Mouse (Mus musculus) erythroblast, adult 5-6 weeks (primary cell): ENCODE data around the gene 2200002D01Rik. TPM values are rescaled to one million over a fixed set of nuclear protein-coding genes. Genes with fewer than 3 reads are reported as not detected.

Experiments used
- ATAC-seq: replicated peaks from 2 replicates; pipeline ENCODE4 v1.8.0; 2016; ENCODE audit warnings: moderate number of reproducible peaks, mild to moderate bottlenecking, moderate TSS enrichment, inconsistent platforms; ENCODE audit not compliant: poor library complexity, low FRiP score, severe bottlenecking
- total RNA-seq, 2 experiments: library from RNA; stranded (forward) in 1 of 2; stranded (reverse) in 1 of 2; fragments of 150-400 nt in 1 of 2; fragments of 200-764, 138-1000 nt in 1 of 2; gene quantifications; 2 replicates each; pipeline versions ENCODE4 v1.2.3 to v1.2.4; 2015 to 2017; ENCODE audit warnings: low replicate concordance in 2 of 2

Gene 2200002D01Rik
- total RNA-seq, 2 experiments from 2014 or later: not detected

DNA sequence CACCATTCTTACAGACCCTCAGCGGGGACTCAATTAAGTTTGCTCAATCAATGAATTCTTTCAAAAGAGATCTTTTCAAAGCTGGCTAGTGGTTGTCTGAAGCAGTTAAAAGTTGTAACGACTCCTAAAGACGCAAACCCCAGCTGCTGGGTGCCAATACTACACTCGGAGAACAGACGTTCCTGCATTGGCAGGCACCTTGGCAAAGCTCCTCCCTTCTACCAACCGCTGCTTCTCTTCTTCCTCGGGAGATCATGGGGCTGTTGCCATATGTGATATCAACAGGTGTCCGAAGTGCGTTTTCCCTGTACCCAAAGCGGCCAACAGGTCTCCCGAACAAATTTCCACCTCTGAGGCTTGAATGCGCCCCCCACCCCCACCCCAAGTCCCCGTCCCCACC is 32.5 kb upstream of the 2200002D01Rik start:
- no peak for ATAC-seq

DNA sequence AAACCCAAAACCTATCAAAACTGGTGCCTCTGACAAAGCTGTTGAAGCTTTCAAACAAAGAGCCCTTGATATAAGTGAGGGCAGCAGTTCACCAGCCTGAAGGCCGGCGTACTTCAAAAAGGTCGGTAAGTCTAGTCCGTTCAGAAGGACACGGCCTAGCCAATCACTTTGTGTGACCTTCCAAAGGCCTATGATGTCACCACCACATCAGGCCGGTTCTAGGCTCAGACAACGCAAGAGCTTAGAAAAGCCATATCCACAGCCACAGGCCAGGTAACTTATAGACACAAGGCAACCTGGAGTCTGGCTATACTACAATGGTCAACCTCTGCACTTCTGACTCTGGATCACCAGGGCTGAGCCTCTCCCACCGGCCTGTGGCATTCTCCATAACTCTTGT is 31.7 kb upstream of the 2200002D01Rik start:
- ATAC-seq: no peak

DNA sequence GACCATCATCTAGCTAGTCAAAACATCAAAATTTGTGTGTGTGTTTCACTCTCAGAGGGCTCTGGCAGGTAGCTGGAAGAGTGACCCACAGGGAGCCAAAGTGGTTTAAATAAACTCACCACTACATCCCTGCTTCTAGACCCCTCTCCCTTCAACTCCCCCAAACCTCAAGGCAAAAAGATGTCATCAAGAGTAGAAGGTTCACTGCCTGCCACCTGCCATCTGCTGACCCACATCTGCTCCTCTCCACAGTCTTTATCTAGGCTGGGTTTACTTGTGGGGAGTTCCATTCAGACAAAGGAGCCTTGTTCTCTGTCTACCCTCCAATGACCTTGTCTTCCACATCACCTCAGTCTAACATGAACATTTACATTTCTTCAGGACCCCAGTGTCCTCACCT is 31.0 kb upstream of the 2200002D01Rik start:
- no peak for ATAC-seq

DNA sequence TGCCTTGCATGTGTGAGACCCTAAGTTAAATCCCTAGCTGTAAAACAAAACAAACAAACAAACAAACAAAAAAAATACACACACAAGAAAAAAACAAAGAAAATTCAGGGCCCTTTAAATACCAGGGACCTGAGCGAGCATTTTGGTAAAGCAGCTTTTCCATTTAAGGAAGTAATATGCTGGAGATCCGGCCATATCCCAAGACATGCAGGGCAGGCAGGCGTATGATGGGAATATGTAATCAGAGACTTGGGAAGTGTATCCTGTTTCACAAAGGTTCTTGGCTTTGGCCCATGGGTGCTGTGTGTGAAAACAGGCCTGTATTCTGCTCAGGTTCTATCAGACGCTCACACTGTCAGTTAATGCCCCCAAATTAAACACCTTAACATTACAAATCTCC is 29.2 kb upstream of the 2200002D01Rik start:
- no peak for ATAC-seq

DNA sequence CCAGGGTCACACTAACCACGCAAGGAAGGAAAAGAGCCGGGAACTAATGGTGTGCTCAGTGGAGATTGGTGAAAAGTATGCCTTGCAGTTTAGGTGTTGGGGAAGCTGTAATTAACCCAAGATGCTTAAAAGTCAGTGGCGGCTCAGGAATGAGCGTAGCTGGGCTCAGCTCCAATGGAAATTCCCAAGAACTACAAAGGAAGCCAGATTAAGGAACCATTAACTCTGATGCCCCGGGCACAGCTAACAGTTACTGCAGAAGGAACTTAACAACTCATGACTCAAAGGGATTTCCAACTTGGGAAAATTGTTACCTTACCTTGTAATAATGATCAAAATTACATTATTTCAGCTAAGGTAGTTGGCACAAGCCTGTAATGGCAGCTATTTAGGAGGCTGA is 28.4 kb upstream of the 2200002D01Rik start:
- ATAC-seq: no peak

DNA sequence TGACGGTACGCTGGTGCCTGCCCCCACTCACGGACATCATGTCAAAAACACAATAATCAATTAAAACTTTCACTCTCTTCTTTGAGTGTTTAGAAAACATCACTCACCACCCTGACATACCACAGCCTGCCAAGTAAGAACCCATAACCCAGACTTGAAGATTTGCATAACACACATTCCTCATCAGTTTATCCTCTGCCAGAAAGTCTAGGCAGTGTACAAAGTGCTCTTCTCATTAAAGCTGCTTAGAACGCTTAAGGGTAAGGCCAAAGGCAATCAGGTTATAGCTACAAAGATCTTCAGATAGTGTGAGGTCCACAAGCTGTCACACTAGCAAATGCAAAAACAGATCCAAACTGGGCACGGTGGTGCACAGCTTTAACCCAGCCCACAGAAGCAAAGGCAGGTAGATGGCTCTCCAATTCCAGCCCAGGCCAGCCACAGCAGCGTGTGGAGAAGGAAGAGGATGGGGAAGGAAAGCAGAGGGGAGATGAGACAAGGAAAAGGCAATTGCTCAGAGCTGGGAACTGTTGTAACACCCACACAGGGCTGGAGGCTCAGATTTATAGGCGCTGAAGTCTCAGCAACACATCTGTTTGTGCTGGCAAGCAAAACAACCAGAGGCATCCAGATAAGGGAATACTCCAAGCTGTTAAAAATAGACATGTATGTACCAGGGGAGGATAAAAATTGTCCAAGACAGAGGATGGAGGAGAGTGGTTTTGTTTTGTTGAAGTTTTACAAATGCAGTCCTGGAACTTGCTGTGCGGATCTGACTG is 23.6 kb upstream of the 2200002D01Rik start:
- no peak for ATAC-seq

DNA sequence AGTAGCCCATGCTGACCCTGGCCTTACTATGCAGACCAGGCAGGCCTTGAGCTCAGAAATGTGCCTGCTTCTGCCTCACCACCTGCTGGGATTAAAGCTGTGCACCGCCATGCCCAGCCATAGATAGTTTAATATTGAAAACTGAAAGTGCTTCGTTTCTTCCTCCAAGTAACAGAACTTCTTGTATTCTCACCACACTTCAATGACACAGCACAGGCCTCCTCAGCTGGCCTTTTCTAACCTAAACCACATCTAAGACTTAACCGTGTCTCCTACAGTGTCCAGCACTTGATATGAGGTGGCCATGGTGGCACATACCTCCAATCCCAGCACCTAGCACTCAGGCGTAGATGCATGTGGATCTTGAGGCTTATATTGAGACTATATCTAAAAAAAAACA is 22.2 kb upstream of the 2200002D01Rik start:
- no peak for ATAC-seq

DNA sequence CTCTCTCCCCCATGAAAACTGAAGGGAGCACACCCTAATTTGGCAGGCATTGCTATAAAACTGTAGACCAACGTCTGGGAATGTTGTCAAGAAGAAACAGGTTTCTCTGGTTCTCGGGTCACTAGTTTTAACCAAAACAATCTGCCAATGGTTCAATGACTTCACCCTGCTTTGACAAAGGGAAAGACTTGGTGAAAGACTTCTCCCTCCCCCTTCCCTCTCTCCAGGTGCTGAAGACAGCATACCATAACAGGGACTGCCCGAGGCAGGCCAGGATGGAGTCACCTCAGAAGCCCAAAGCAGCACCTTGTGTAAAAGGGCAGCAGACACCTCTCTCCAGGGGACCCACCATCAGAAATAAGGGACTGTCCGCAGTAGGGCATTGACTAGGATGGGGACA is 18.7 kb upstream of the 2200002D01Rik start:
- no peak for ATAC-seq

DNA sequence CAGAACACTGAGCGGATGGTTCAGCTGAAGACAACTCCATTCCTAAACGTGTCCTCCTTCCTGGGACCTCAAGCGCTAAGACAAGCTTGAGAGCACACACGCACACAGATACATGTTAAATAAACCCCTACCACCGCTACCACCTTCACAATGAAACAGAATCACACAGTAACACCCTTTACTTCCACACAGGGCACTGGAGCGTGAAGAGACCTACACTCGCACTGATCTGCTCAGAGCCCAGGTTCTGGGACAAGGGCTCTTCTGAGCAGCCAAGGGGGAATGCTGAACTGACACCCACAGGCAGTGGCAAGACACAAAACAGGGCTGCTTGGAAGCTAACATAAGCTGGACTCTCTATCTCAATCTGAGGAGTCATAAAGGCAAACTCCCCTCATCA is 17.4 kb upstream of the 2200002D01Rik start:
- no peak for ATAC-seq

DNA sequence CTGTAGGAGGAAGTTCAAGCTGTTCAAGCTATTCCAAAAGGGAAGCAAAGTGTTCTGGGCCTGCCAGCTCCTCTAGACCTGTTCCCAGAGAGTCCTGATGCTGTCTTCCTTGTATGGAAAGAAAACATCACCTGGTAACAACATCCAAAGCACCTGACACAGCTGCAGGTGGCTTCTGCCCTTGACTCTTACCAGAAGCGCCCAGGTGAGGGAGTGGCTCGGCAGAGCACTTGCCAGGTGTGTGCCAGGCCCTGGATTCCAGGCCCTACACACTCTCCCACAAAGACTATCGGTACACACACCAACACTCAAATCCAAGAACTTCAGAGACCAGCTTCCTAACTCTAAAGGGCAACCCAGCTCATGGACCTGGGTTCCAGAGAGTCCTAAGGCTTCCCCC is 15.6 kb upstream of the 2200002D01Rik start:
- no peak for ATAC-seq

DNA sequence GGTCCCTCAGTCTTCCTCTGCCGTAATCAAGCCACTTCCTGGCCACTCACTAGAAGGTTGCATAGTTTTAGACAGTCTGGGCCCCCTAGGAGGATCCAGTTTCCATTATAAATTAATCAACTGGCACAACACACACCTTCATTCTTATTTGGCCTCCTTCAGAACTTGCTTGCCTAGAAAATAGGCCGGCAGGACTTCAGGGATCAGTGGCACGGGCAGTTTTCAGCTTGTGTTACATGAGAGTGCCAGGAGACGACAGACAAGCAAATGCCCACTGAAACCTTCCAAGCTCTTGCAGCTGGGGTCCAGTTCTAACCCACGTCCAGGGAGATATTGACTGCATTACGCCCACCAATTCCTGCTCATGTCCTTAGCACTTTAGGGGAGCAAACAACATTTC is 13.9 kb upstream of the 2200002D01Rik start:
- ATAC-seq: no peak

DNA sequence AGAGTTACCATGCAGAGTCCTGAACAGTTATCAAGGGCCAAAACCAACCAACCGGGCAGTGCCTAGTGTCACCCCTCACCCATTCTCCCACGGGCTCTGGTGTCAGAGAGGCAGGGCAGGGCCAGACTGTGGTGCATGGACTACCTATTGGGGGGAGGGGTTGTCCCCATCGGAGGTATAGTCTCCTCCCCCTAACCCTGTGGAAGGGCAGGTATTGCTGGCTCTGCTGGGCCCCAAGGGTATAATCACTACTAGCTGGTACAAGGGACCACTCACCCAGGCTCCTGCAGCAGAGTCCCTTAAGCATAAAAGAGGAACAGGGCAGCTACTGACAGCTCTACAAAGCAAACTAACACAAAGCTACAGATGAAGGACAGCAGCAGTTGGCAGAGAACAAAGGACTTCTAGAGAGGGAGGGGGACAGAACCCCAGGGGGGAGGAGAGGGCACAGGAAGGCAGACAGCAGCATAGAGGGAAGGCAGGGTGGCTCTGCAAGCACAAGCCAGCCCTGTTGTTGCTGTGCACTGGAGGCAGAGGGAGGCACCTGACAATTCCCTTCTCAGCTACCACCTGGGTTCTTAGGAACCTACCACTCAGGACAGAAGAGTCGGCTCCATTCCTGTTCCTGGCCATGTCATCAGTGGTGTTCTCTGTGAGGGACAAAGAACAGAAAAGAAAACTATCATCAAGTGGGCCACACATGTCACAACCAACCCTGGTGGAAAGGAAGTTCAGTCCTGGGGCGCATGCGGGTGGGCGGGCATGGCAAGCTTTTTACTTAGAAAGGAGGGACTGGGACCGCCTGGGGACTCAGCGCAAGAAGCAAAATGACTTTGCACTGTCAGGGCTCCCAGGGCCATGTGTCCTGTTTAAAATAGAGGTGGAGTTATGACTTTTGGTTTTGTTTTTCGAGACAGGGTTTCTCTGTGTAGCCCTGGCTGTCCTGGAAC is 11.8 kb upstream of the 2200002D01Rik start:
- ATAC-seq: no peak

DNA sequence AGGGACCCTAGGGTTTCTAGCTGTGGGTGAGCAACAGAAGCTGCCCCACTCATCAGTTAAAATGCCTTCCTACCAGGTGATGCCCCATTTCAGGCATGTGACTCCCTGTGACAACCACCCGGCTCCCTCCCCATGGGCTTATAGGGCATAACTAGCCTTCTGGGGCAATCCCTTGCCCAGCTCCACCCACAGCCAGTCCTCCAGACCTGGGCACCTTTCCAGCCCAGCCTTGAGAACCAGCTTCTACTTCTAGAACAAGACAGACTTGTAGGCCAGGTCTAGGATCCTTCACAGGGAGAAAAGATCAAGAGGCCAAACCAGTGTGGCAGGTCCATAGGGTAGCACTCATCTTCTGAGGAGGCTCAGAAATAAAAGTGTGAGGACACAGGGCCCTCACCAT is 9.1 kb upstream of the 2200002D01Rik start:
- no peak for ATAC-seq

DNA sequence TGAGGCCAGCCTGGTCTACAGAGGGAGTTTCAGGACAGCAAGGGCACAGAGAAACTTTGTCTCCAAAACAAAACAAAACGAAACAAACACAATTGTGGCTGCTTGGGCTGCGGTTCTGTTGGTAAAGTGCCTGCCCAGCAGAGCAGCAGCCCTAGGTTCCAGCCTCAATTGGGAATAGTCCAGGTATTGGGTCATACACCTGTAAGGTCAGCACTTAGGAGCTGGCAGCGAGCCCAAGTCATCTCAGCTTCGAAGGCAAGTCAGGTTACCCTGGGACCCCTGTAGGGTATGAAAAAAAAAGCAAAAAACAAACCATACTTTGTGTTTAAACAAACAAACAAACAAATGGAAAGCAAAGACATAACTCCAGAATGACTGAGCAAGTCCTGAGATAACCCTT is 7.6 kb upstream of the 2200002D01Rik start:
- ATAC-seq: no peak

DNA sequence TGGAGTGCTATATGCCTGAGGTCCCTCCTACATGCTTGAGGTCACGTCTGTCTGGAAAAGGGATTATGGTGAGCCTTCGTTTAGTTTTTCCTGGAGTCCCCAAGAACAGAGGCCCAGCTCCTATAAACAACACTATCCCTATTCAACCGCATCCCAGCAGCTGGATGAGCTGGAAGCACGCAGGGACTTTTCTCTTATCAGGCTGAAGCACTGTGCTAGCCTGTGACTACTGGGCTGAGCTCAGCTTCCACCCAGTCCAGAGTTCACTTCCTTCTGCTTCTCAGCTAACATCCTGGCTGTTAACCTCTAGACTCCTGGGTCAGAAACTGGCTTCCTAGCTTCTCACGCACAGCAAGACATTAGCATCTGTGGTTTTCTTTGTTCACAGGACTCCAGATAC is 5.6 kb upstream of the 2200002D01Rik start:
- ATAC-seq: no peak

DNA sequence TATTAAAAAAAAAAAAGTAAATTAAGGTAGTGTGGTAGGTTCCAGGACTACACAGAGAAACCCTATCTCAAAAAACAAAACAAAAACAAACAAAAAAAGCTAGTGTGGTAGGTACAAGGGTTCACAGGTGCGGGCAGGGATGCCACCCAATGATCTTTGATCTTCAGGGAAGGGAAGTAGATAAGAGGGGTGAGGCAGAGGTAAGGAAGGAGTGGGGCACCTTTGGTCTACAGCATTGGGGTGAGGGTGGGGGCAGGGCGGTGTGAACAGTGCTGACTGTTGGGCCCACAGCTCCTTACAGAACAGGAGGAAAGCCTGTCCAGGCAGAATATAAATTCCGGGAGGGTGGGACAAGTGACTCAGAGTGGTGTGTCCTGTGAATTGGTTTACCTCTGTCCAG is 2.9 kb upstream of the 2200002D01Rik start:
- no peak for ATAC-seq

DNA sequence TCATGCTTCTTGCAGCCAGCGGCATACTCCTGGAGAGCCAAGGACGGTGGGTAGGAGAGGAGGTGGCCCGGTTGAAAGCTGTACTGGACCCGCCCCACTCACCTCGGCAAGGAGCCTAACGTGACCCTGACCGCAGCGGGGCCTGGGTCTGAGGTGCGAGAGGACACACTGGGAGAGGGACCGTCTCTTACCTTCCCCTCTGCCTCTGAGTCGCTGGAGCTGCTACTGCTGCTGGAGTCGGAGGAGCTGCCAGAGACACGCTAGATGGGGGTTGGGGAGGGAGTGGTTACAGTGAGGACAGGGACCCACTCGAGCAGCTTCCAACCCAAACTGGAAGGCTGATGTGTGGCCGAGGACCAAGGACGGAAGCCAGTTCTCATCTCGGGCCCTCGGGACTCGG is 560 bp downstream of the 2200002D01Rik start:
- peak; percentile 55 for ATAC-seq

DNA sequence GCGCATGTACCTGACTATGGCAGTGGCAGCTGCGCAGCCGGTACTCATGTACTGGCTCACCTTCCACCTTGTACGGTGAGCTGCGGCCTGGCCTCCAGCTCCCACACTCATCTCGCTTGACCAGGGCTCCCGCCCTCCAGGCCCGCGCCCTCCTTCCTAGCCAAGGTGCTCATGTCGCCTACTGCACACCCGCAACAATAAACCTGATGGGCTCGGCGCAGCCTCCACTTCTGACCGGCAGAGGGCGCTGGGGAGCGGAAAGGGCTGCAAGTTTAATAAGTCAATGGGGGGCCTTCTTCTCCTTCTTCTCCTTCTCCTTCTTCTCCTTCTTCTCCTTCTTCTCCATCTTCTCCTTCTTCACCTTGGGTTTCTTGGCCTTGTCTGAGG is 959 bp downstream of the 2200002D01Rik start:
- peak; percentile 65 for ATAC-seq

DNA sequence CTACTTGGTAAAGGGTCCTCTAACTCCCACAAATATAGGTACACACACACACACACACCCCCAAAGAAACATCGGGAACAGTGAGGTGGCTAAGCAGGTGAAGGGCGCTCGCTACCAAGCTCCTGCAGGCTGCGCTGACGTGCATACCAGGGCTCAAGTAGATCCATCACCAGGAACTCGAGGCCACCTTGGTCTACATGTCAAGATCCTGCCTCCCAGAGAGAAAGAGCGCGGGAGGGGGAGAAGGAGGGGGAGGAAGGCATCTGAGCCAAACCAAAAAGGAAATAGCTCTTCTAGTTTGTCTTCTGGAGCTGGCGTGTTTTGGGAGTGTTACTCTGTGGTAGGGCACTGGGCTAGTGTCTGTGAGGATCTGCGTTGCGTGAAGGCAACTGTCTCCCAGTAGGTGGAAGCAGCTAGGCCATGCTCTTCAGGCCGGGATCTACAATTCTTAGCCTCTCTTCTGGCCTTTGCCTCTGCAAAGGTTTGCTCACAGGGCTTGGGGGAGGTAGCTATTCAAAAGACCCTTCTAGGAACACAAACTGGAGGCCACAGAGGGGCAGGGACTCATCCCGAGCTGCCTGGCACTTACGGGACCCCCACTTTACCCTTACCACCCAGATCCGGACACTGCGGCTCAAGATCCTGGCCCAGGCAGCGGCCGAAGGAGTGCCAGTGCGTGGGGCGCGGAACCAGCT is 1.5 kb downstream of the 2200002D01Rik start:
- no peak for ATAC-seq

DNA sequence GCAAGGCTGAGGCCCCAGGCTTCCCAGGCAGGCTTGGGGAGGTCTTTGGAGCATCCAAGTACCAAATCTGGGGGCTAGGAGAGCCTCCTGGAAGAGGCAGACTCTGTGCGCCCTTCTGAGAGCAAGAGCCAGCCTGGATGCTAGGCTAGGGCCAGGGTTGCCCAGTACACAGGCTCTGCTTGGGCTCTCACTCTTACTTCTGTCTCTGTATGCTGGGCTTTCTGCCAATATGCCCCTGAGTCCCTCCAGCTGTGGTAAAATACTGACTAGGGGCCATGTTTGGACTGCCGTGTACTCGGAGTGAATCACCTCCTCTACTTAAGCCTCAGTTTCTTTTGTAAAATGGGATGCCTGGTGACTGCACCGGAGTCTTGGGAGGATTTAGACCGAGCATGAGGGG is 2.3 kb downstream of the 2200002D01Rik start:
- no peak for ATAC-seq
